Mouse (Mus musculus): ENCODE measurements around the gene Mboat2.

Mboat2 gene

DNA sequence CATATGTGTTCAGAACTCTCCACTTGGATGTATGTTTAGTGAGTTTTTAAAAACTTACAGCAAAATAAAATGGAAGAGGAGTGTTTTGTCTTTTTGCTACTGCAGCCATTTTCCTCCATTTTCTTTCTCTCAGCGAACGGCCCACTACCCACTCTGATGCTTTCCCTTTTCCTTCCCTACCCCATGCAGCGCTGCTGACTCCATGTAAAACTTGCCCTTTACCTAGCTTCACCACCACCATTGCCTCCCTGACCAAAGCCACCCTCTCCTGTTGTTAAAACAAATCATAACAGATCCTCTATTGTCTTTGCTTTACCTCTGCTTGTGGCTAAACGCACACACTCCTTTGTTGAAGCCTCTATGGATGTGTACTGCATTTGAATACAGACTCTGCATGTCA, 164.7 kb downstream of the Mboat2 start:
- intact Hi-C loops (cut with DNase I): no loop called here

DNA sequence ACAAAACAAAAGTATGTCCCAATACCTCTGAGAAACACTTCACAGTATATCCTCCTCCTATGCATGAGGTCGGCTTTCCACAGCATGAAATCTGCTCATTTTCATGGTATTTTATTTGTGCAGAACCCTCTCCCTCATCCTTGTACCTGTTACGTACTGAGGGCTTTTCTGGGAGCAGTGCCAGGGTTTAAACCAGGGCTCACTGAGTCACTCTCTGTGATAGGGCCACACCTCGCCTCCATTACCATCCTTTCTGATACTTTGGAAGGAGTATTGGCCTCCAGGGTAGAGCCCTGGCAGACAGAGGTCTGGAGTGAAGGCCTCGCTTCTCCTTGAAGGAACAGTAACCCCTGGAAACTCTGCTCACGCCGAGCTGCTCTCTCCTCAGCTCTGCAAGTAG, 174.7 kb downstream of the Mboat2 start:
- intact Hi-C loops (cut with DNase I): no loop called here

DNA sequence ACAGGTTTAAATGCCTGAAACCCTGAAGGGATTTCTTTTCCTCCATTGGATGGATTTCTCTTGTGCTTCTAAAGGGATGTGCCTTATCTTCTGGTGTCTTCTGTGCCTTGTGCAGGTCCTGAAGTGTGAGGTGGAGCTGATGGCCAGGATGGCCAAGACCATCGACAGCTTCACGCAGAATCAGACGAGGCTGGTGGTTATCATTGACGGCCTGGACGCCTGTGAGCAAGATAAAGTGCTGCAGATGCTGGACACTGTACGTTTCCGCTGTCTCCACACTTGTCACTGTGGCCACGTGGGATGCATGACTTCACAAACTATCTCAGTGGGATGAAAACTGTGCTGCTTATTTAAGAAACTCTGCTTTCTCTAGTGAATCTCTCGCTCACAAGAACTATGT, 179.3 kb downstream of the Mboat2 start:
- intact Hi-C loops (cut with DNase I): no loop called here

DNA sequence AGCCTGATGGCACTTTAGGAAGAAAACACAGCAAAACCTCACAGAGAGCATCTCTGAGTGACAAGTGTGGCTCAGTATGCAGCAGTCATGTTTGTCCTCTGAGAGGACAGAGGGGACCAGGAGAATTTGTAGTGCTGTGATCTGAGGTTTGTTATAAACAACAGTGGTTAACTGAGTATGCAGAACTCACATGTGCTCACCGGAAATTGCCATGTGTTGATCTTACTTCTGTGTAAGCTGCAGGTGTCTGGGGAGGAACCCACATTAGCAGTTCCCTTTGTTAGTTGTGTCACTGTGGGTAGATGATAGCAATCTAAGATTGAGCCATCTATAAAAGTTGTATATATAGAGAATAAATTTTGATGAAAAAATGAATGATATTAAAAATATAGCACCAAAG, 179.7 kb downstream of the Mboat2 start:
- intact Hi-C loops (cut with DNase I): no loop called here

DNA sequence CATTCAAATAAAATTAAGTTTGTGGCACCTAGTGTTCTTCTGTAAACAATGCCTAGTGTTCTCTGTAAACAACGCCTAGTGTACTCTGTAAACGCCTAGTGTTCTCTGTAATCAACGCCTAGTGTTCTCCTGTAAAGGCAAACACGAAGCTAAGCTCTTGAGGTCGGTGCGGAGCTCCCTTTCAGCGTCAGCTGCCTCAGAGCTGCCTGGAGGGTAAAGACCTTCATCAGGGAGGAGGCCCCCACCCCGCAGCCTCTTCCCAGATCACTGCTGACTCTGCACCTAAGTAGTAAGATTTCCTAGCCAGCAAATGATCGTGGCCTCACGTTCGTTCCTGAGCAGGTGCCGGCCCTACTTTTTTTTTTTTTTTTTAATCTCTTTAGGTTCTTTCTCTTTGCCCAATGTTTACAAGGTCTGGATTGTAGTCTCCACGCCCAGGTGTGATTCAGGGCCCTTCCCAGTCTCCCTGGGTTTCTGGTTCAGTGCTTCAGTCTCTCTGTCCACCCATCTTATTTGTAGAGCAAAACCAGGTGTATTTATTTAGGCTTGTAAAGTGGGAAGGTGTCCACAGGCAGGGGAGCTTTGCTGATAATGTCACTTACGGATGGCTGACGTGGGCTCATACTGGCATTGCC, 181.2 kb downstream of the Mboat2 start:
- intact Hi-C loops (cut with DNase I): no loop called here

DNA sequence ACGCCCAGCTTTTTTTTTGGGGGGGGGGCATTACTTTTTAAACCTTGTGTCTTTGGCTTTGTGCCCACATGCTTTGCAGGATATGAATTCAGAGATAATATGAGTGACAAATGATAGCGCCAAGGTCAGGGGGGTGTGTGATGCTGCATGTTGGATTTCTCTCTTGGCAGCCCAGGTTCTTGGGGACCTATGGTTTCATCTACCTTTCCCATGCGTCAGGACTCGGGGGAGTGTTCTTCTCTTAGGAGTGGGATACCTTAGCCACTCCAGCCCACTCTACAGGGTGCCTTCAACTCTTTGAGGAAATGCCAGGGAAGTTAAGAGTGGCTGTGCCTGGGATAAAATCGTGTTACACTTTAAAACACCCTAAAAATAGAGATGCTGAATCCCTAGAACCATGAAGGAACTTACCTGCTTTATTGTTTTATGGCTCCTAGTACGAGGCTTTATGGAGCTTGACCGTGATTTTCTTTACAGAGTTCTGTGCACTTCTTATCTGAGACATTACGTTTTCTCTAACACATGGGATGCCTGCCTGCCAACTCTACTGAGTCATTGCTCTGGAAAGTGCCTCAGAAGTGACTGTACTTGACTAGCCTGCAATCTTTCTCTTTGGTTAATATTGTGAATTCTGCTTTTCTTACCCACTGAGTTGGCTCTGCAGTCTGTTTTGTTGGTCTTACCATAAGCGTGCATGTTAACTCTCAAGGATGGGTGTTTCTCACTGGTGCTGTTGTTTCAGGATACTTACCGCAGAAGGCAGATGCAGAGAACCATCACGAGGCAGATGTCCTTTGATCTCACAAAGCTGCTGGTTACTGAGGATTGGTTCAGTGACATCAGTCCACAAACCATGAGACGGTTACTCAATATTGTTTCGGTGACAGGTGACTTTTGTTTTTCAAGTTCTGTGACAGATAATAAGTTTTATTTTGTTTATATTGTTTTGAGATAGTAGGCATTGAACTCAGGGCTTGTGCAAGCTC, 182.2 kb downstream of the Mboat2 start:
- intact Hi-C loops (cut with DNase I): no loop called here

Measured in adrenal gland (tissue).